Mouse (Mus musculus): ENCODE results near the gene Clpx. TPM values are rescaled to one million over a fixed set of nuclear protein-coding genes. Genes with fewer than 3 reads are reported as not detected.

Gene Clpx
- total and polyA plus RNA-seq, 3 experiments = 18.0 to 114 (median 98.8) TPM

DNA sequence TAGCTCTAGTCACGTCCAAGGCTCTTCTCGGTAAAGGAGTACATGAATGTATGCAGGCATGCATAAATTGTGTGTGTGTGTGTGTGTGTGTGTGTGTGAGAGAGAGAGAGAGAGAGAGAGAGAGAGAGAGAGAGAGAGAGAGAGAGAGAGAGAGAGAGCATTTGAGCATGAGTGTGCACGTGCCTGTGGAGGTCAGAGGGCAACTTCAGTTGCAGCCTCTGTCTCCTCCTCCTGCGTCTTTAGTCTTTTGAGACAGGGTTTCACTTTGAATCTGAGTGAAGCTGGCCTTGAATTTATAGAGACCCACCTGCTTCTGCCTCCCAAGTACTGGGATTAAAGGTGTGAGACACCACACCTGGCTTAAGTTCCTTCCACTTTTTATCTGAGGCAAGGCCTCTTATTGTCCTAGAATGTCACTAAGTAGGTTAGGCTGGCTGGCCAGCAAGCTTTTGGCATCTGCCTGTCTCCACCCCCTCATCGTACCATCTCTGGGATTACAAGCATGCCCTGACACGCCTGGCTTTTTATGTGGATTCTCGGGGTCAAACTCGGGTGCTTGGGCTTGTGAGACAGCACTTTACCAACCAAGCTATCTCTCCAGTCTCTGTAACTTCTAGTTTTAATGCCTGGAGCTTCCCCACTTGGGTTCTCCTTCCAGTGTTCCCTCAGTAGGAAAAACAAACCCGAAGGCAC, 36.7 kb upstream of the Clpx start:
- Histone ChIP-seq H3K27me3 (ENCODE audit: control insufficient read depth, insufficient read depth, low read length) (no peaks in the 10 kb centered on the region), H3K4me3 (no peak overlapping the region), H3K27ac (no peak overlapping the region), H3K79me2 (replicated peaks; ENCODE audit: control insufficient read depth, insufficient read depth, low read length) (no peaks in the 10 kb centered on the region), H3K36me3 (ENCODE audit: control insufficient read depth, insufficient read depth, low read length) (no peaks in the 10 kb centered on the region), H3K4me1 (ENCODE audit: control insufficient read depth, insufficient read depth, low read length) (no peaks in the 10 kb centered on the region; the same call in 1 of the 2 replicates), H3K9ac (ENCODE audit: low read depth, low read length) (no peak overlapping the region)
- intact Hi-C loops (cut with DNase I) = no loop called here
- DNase-seq = no peak
- 73% methylated on average over 9 of the region's 9 CpGs for WGBS
- TF ChIP-seq EP300 (IDR thresholded peaks at IDR 0.05; ENCODE audit: insufficient read depth, low read depth, low read length) (no peak), POLR2A (IDR thresholded peaks at IDR 0.05; ENCODE audit: insufficient read depth, low read depth, low read length) (no peak), CTCF (IDR thresholded peaks at IDR 0.05) (no peak)

DNA sequence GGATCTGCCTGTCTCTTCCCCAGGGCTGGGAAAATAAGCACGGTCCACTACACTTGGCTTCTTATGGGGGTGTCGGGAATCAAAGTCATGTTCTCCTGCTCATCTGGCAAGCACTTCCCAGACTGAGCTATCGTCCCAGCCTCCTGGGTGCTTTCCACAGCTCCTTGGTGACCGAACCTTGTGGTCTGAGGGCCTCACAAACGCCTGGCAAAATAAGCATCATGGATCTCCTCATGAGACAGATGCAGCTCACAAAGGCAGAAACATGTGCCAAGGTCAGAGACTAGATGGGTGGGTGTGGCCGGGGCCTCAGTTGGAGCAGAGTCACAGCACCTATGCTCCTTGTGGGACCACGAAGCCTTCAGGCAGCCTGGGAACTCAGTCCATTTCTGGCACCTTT, 34.7 kb upstream of the Clpx start:
- Histone ChIP-seq H3K79me2 (replicated peaks; ENCODE audit: control insufficient read depth, insufficient read depth, low read length) (no peaks in the 10 kb centered on the region), H3K27me3 (ENCODE audit: control insufficient read depth, insufficient read depth, low read length) (no peaks in the 10 kb centered on the region), H3K4me3 (no peak overlapping the region), H3K4me1 (ENCODE audit: control insufficient read depth, insufficient read depth, low read length) (no peaks in the 10 kb centered on the region; the same call in 1 of the 2 replicates), H3K9ac (ENCODE audit: low read depth, low read length) (no peak overlapping the region), H3K27ac (no peak overlapping the region), H3K36me3 (ENCODE audit: control insufficient read depth, insufficient read depth, low read length) (no peaks in the 10 kb centered on the region)
- WGBS = 68% methylated on average over 7 of the region's 7 CpGs
- no peak for DNase-seq
- TF ChIP-seq EP300 (IDR thresholded peaks at IDR 0.05; ENCODE audit: insufficient read depth, low read depth, low read length) = no peak
- TF ChIP-seq POLR2A (IDR thresholded peaks at IDR 0.05; ENCODE audit: insufficient read depth, low read depth, low read length) = no peak
- no peak for TF ChIP-seq CTCF (IDR thresholded peaks at IDR 0.05)
- intact Hi-C loops (cut with DNase I) = loop anchor here (1.0 kb wide), 1 partner anchor 22 kb away; no protein-coding TSS in a partner anchor

DNA sequence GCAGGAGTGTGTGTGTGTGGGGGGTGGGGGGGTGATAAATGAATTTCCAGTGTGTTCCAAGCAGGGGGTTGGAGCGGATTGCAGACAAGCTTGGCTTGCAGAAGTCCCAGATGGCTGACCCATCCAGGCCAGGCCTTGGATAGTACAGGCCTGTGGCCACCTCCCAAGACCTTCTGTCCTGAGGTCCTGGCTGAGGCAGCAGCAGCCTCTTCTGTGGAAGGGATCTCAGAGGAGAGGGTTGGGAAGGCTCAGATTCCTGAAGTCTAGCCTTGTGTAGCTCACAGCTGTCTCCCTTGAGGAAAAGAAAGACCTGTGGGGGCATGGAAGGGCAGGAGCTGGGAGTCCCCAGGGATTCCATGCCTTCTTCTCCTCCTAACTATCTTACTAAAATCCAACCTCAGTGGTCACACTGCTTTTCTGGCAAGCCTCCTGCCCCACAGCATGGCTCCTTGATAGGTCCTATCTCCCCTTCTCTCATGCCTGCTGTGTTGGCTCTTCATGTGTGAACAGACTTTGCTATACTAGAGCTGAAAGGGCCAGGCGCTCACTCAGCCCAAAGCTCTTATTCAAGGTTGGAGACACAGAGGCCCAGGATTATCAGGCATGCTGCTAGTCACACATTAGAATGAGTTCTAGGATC, 32.3 kb upstream of the Clpx start:
- Histone ChIP-seq H3K9ac (ENCODE audit: low read depth, low read length) (no peak overlapping the region), H3K4me1 (ENCODE audit: control insufficient read depth, insufficient read depth, low read length) (no peaks in the 10 kb centered on the region; the same call in 1 of the 2 replicates), H3K27me3 (ENCODE audit: control insufficient read depth, insufficient read depth, low read length) (no peaks in the 10 kb centered on the region), H3K79me2 (replicated peaks; ENCODE audit: control insufficient read depth, insufficient read depth, low read length) (no peaks in the 10 kb centered on the region), H3K36me3 (ENCODE audit: control insufficient read depth, insufficient read depth, low read length) (no peaks in the 10 kb centered on the region), H3K27ac (no peak overlapping the region; the same call in 1 of the 2 replicates), H3K4me3 (no peak overlapping the region)
- DNase-seq = peak; percentile 50 to 74
- TF ChIP-seq CTCF (IDR thresholded peaks at IDR 0.05) = no peak
- no peak for TF ChIP-seq EP300 (IDR thresholded peaks at IDR 0.05; ENCODE audit: insufficient read depth, low read depth, low read length)
- TF ChIP-seq POLR2A (IDR thresholded peaks at IDR 0.05; ENCODE audit: insufficient read depth, low read depth, low read length) = no peak
- 75% methylated on average over 2 of the region's 2 CpGs for WGBS
- intact Hi-C loops (cut with DNase I) = no loop called here

DNA sequence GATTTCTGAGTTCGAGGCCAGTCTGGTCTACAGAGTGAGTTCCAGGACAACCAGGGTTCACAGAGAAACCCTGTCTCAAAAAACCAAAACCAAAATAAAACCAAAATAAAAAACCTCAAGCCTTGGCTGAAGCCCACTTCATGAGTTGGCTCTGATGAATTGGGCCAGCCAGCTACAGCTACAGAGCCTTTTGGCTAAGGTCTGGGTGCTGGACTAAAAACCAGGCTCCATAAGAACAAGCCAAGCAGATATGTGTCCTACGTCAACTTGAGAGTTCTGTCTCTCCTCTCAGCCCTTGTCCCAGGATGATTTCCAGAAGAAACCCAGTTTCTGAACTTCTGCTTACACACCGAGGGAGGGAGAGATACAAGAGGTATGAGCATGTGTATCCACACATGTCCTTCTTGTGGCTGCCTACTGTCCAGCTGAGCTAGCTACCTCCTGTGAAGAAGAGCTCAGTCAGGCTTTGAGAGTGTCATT, 31.4 kb upstream of the Clpx start:
- no peaks in the 10 kb centered on the region for H3K27me3 ChIP-seq (ENCODE audit: control insufficient read depth, insufficient read depth, low read length)
- intact Hi-C loops (cut with DNase I) = no loop called here
- peak in 1 of 2 experiments; percentile 47 for DNase-seq
- H3K9ac ChIP-seq (ENCODE audit: low read depth, low read length) = no peak overlapping the region
- H3K36me3 ChIP-seq (ENCODE audit: control insufficient read depth, insufficient read depth, low read length) = no peaks in the 10 kb centered on the region
- 72% methylated on average over 3 of the region's 3 CpGs for WGBS
- H3K4me1 ChIP-seq (ENCODE audit: control insufficient read depth, insufficient read depth, low read length) = no peaks in the 10 kb centered on the region; the same call in 1 of the 2 replicates
- TF ChIP-seq CTCF (IDR thresholded peaks at IDR 0.05) (no peak), EP300 (IDR thresholded peaks at IDR 0.05; ENCODE audit: insufficient read depth, low read depth, low read length) (no peak)
- H3K79me2 ChIP-seq (replicated peaks; ENCODE audit: control insufficient read depth, insufficient read depth, low read length) = no peaks in the 10 kb centered on the region
- no peak overlapping the region for H3K4me3 ChIP-seq
- H3K27ac ChIP-seq = no peak overlapping the region; the same call in 1 of the 2 replicates

DNA sequence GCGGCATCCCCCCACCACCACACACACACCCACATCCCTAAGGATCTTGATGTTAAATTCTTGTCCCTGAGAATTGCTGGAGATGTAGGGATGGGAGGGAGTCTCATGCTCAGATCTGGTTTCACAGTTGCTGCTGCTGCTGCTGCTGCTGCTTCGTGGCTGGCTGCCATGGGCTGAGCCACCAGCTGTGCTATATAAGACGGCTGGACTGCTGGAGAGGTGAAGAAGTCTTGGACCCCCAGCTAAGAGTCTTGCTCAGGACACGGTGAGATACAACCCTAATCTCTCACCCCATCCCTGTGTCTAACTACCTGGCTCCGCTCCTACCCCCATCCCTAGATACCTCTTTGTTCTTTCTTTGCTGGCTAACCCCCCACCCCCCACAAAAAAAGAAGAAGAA, 29.1 kb upstream of the Clpx start, which contains the start of gene Cilp:
Cilp (plus strand) TSS at position 222 of the 400 bp plus-strand sequence.
- Histone ChIP-seq H3K27ac (no peak within 1 kb of the TSS), H3K9ac (ENCODE audit: low read depth, low read length) (no peak within 1 kb of the TSS), H3K4me3 (no peak within 1 kb of the TSS), H3K27me3 (ENCODE audit: control insufficient read depth, insufficient read depth, low read length) (no peaks in the 10 kb centered on the region), H3K4me1 (ENCODE audit: control insufficient read depth, insufficient read depth, low read length) (no peaks in the 10 kb centered on the region; the same call in 1 of the 2 replicates), H3K36me3 (ENCODE audit: control insufficient read depth, insufficient read depth, low read length) (no peaks in the 10 kb centered on the region), H3K79me2 (replicated peaks; ENCODE audit: control insufficient read depth, insufficient read depth, low read length) (no peaks in the 10 kb centered on the region)
- intact Hi-C loops (cut with DNase I) = no loop called here
- peak in 1 of 2 experiments; percentile 42 for DNase-seq
- TF ChIP-seq EP300 (IDR thresholded peaks at IDR 0.05; ENCODE audit: insufficient read depth, low read depth, low read length) (no peak), CTCF (IDR thresholded peaks at IDR 0.05) (no peak), POLR2A (IDR thresholded peaks at IDR 0.05; ENCODE audit: insufficient read depth, low read depth, low read length) (no peak)
- WGBS = 63% methylated on average over 5 of the region's 5 CpGs

Data from heart, adult 2 months (tissue).